Mouse (Mus musculus) lung, adult 2 months (tissue): ENCODE measurements around the gene Pde1c. TPM values are rescaled to one million over a fixed set of nuclear protein-coding genes. Genes with fewer than 3 reads are reported as not detected.

ENCODE experiments used
- DNase-seq: peaks from one replicate; pipeline ENCODE4 v3.0.0; 2022
- H3K4me1 ChIP-seq: fragments of 200-500 bp; 2 replicates; pipeline ENCODE4 v1.6.1; 2011; ENCODE audit warnings: low read length; ENCODE audit not compliant: control insufficient read depth, insufficient read depth
- H3K4me3 ChIP-seq: fragments of 200-500 bp; replicated peaks from 2 replicates; pipeline ENCODE3; 2011; ENCODE audit warnings: low read depth, mild to moderate bottlenecking, control low read depth, low read length; ENCODE audit errors: extremely low read depth
- CTCF ChIP-seq: fragments of 200-500 bp; IDR thresholded peaks from 2 replicates; pipeline ENCODE4 v1.5.1; 2011; ENCODE audit warnings: mild to moderate bottlenecking, low read length, control low read depth; ENCODE audit not compliant: insufficient read depth
- POLR2A ChIP-seq: fragments of 200-500 bp; IDR thresholded peaks from 2 replicates; pipeline ENCODE4 v1.6.1; 2011; ENCODE audit warnings: low read depth, mild to moderate bottlenecking, control low read depth, low read length, borderline replicate concordance; ENCODE audit errors: extremely low read depth
- WGBS: fragments of 180-500 bp; shearing (Covaris S2); methylation state at CpG from one replicate; pipeline ENCODE4 v1.1.7; 2018; 5-methylcytosine and 5-hydroxymethylcytosine counted together
- polyA plus RNA-seq: library from polyadenylated mRNA; depleted of rRNA; stranded (reverse); fragments of >200 nt; gene quantifications from 2 replicates; pipeline ENCODE4 v1.2.3, GENCODE M21; 2012; rRNA removed

Pde1c gene
- polyA plus RNA-seq, 1 experiment = 0.19 TPM

DNA sequence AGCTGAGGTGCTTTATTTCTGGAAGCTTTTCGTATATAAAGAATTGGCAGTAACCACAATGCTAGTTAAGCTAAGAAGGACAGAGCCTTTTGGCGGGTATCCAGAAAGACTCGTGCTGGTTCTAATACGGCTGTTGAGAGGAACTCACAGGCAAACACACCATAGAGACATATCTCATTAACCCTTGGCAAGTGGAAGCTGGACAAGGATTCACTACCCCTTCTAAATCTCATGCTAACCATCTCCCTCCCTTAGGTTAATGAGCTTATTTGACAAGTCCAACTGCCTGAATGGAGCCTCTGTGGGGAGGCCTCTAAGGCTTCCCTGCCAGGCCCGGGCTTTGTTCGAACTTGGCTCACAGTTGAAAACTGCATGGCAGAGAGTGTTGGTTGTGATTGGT is 541.6 kb downstream of the Pde1c start:
- TF ChIP-seq CTCF (no peak), POLR2A (no peak)
- WGBS = 65% methylated on average over 6 of the region's 6 CpGs
- no peak for DNase-seq
- H3K4me3 ChIP-seq = no peak overlapping the region
- no peaks in the 10 kb centered on the region for H3K4me1 ChIP-seq

DNA sequence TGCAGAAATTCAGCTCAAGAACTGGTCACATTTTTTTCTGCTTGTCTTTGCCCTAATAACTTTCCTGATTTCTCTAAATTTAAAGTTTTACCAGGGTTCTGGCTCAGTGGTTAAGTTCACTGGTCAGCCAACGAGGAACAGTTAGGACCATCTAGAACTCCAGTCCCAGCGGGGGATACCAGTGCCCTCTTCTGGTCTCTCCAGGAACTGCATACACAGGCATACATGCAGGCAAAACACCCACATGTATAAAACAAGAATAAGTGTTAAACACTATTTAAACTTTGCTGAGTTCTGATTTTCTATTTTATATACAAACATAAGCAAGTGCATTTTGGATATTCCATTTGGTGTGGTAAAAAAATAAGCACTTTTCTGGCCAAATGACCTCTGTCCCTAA is 543.4 kb downstream of the Pde1c start:
- no peak for DNase-seq
- Histone ChIP-seq H3K4me1 (no peaks in the 10 kb centered on the region), H3K4me3 (no peak overlapping the region)
- WGBS = 63% methylated on average over 2 of the region's 2 CpGs
- no peak for TF ChIP-seq POLR2A
- TF ChIP-seq CTCF = 0 out of 2 replicates have a peak, but pooled peaks have one; percentile 10

Other genes starting within 250 kb of the Pde1c start
- gene Lsm5, start 135.6 kb upstream of the Pde1c start, polyA plus RNA-seq = 2.5 and 3.1 TPM in 2 replicates
- 6.0 and 8.4 TPM in 2 replicates for gene Avl9, start 145.8 kb upstream of the Pde1c start, polyA plus RNA-seq
- 10.0 and 14.0 TPM in 2 replicates for gene Kbtbd2, start 228.7 kb upstream of the Pde1c start, polyA plus RNA-seq